Mouse (Mus musculus) spleen, adult 2 months (tissue): Measurements from ENCODE around the gene St6gal1.

Source experiments
- CTCF ChIP-seq: fragments of 200-500 bp; IDR thresholded peaks from 2 replicates; pipeline ENCODE4 v1.5.1; 2011; ENCODE audit warnings: mild to moderate bottlenecking, inconsistent platforms; ENCODE audit not compliant: insufficient read depth, insufficient read length, insufficient replicate concordance; ENCODE audit errors: extremely low read depth
- POLR2A ChIP-seq: fragments of 200-500 bp; IDR thresholded peaks from 2 replicates; pipeline ENCODE4 v1.6.1; 2011; ENCODE audit warnings: low read depth, low read length, inconsistent platforms

GRCm38 (mm10) chr16:23298441-23298840, 73.9 kb downstream of the St6gal1 start:
- TF ChIP-seq POLR2A (no peak), CTCF (no peak)
